Mouse (Mus musculus) liver, adult 2 months (tissue): Measurements from ENCODE around the gene Adamts7.

Source experiments
- CTCF ChIP-seq: fragments of 200-500 bp; IDR thresholded peaks from 2 replicates; pipeline ENCODE4 v1.5.1; 2011; ENCODE audit warnings: low read depth, low read length, control low read depth
- POLR2A ChIP-seq: fragments of 200-500 bp; IDR thresholded peaks from 2 replicates; pipeline ENCODE4 v1.6.1; 2011; ENCODE audit warnings: low read length, control low read depth; ENCODE audit not compliant: insufficient read depth; ENCODE audit errors: extremely low read depth

GRCm38 (mm10) chr9:90122246-90122740 lies 40.6 kb upstream of the Adamts7 start:
- TF ChIP-seq CTCF (no peak), POLR2A (no peak)
